Mouse (Mus musculus) embryonic facial prominence, embryonic 10.5 days (tissue): ENCODE measurements around the gene Zxdc. TPM values are rescaled to one million over a fixed set of nuclear protein-coding genes. Genes with fewer than 3 reads are reported as not detected.

Source experiments
- DNase-seq: peaks from one replicate; pipeline ENCODE4 v3.0.0-alpha.2; 2017; ENCODE audit warnings: low spot score
- H3K27ac ChIP-seq: fragments of 300-500 bp; sonication (generic); replicated peaks from 2 replicates; pipeline ENCODE4 v1.5.1; 2016; ENCODE audit warnings: mild to moderate bottlenecking
- H3K27me3 ChIP-seq: fragments of 300-500 bp; sonication (generic); replicated peaks from 2 replicates; pipeline ENCODE4 v1.6.1; 2016; ENCODE audit warnings: low read depth, mild to moderate bottlenecking; ENCODE audit not compliant: poor library complexity, severe bottlenecking
- H3K36me3 ChIP-seq: fragments of 300-500 bp; sonication (generic); replicated peaks from 2 replicates; pipeline ENCODE4 v1.6.1; 2016; ENCODE audit warnings: mild to moderate bottlenecking, moderate library complexity
- H3K4me1 ChIP-seq: fragments of 300-500 bp; sonication (generic); 2 replicates; pipeline ENCODE4 v1.6.1; 2016
- H3K4me3 ChIP-seq: fragments of 300-500 bp; sonication (generic); 2 replicates; pipeline ENCODE4 v1.5.1; 2016; ENCODE audit warnings: mild to moderate bottlenecking, moderate library complexity
- H3K9me3 ChIP-seq: fragments of 300-500 bp; sonication (generic); 2 replicates; pipeline ENCODE4 v1.6.1; 2016; ENCODE audit warnings: mild to moderate bottlenecking
- WGBS: fragments of 180-500 bp; shearing (Covaris S2); methylation state at CpG from one replicate; pipeline ENCODE4 v1.1.7; 2016; 5-methylcytosine and 5-hydroxymethylcytosine counted together
- polyA plus RNA-seq: library from polyadenylated mRNA; unstranded; fragments of >200 nt; fragmentation: Nextera tagmentation; extraction: Ambion mirVana; gene quantifications from 2 replicates; pipeline ENCODE4 v1.2.1, GENCODE M21; 2016

Gene Zxdc
- 6.0 and 7.2 TPM in 2 replicates for polyA plus RNA-seq

GRCm38 (mm10) chr6:90368976-90369724 is at the start of gene Zxdc:
Zxdc (plus strand) TSS chr6:90369492.
- Histone ChIP-seq H3K4me1 (peaks cover 25% of the 10 kb centered on the region), H3K36me3 (peaks cover 21% of the 10 kb centered on the region), H3K27me3 (no peaks in the 10 kb centered on the region), H3K27ac (peak within 1 kb of the TSS; percentile 86), H3K9me3 (no peaks in the 10 kb centered on the region), H3K4me3 (peak within 1 kb of the TSS; percentile 86)
- DNase-seq = peak; percentile 99
- 6% methylated on average over 41 of the region's 41 CpGs for WGBS

GRCm38 (mm10) chr6:90320429-90320828 is 48.9 kb upstream of the Zxdc start:
- Histone ChIP-seq H3K9me3 (no peaks in the 10 kb centered on the region), H3K4me1 (peaks cover 7% of the 10 kb centered on the region), H3K4me3 (no peak overlapping the region), H3K36me3 (no peaks in the 10 kb centered on the region), H3K27ac (no peak overlapping the region), H3K27me3 (peaks cover 15% of the 10 kb centered on the region)
- no peak for DNase-seq
- WGBS = 83% methylated on average over 5 of the region's 5 CpGs

- no peaks in the 10 kb centered on the region for H3K36me3 ChIP-seq
- peaks cover 27% of the 10 kb centered on the region for H3K27me3 ChIP-seq
- peaks cover 7% of the 10 kb centered on the region for H3K4me1 ChIP-seq
- DNase-seq = no peak
- H3K4me3 ChIP-seq = no peak overlapping the region
- no peaks in the 10 kb centered on the region for H3K9me3 ChIP-seq
- H3K27ac ChIP-seq = no peak overlapping the region
- WGBS = 48% methylated on average over 4 of the region's 4 CpGs
Observed at GRCm38 (mm10) chr6:90321811-90322210, 47.5 kb upstream of the Zxdc start.

GRCm38 (mm10) chr6:90324026-90324425 is 45.3 kb upstream of the Zxdc start:
- peaks cover 30% of the 10 kb centered on the region for H3K27me3 ChIP-seq
- H3K9me3 ChIP-seq = no peaks in the 10 kb centered on the region
- H3K4me3 ChIP-seq = no peak overlapping the region
- no peak overlapping the region for H3K27ac ChIP-seq
- WGBS = 84% methylated on average over 3 of the region's 3 CpGs
- no peak for DNase-seq
- H3K36me3 ChIP-seq = no peaks in the 10 kb centered on the region
- H3K4me1 ChIP-seq = peaks cover 7% of the 10 kb centered on the region

- Histone ChIP-seq H3K27ac (no peak overlapping the region), H3K4me1 (peaks cover 7% of the 10 kb centered on the region), H3K9me3 (no peaks in the 10 kb centered on the region), H3K27me3 (peaks cover 30% of the 10 kb centered on the region), H3K36me3 (no peaks in the 10 kb centered on the region), H3K4me3 (no peak overlapping the region)
- 66% methylated on average over 3 of the region's 3 CpGs for WGBS
- DNase-seq = no peak
Observed at GRCm38 (mm10) chr6:90324463-90324862, 44.8 kb upstream of the Zxdc start.

- Histone ChIP-seq H3K27ac (no peak within 1 kb of the TSS), H3K4me1 (peaks cover 7% of the 10 kb centered on the region), H3K36me3 (no peaks in the 10 kb centered on the region), H3K4me3 (peak within 1 kb of the TSS; percentile 51), H3K27me3 (peaks cover 30% of the 10 kb centered on the region), H3K9me3 (no peaks in the 10 kb centered on the region)
- DNase-seq = peak; percentile 30
- 7% methylated on average over 22 of the region's 22 CpGs for WGBS
Observed at GRCm38 (mm10) chr6:90324991-90325390, 44.3 kb upstream of the Zxdc start, which contains the start of gene Chst13. Chst13 (minus strand) TSS chr6:90325185.

GRCm38 (mm10) chr6:90327670-90328069 is 41.6 kb upstream of the Zxdc start:
- Histone ChIP-seq H3K4me3 (no peak overlapping the region), H3K27me3 (peaks cover 30% of the 10 kb centered on the region), H3K27ac (no peak overlapping the region), H3K36me3 (no peaks in the 10 kb centered on the region), H3K4me1 (peaks cover 7% of the 10 kb centered on the region), H3K9me3 (no peaks in the 10 kb centered on the region)
- DNase-seq = peak; percentile 16
- 26% methylated on average over 6 of the region's 6 CpGs for WGBS

- Histone ChIP-seq H3K27ac (no peak overlapping the region), H3K4me1 (peaks cover 4% of the 10 kb centered on the region), H3K27me3 (peaks cover 20% of the 10 kb centered on the region), H3K9me3 (no peaks in the 10 kb centered on the region), H3K36me3 (no peaks in the 10 kb centered on the region), H3K4me3 (no peak overlapping the region)
- no peak for DNase-seq
- 54% methylated on average over 1 of the region's 1 CpGs for WGBS
Observed at GRCm38 (mm10) chr6:90329953-90330352, 39.3 kb upstream of the Zxdc start.

GRCm38 (mm10) chr6:90332561-90333425 is 36.5 kb upstream of the Zxdc start, which contains the start of gene Uroc1:
Uroc1 (plus strand) TSS chr6:90333284.
- 84% methylated on average over 7 of the region's 7 CpGs for WGBS
- DNase-seq = no peak
- Histone ChIP-seq H3K9me3 (no peaks in the 10 kb centered on the region), H3K4me3 (no peak within 1 kb of the TSS), H3K27ac (no peak within 1 kb of the TSS), H3K27me3 (no peaks in the 10 kb centered on the region), H3K36me3 (no peaks in the 10 kb centered on the region), H3K4me1 (no peaks in the 10 kb centered on the region)

- H3K9me3 ChIP-seq = no peaks in the 10 kb centered on the region
- DNase-seq = no peak
- H3K27me3 ChIP-seq = no peaks in the 10 kb centered on the region
- H3K36me3 ChIP-seq = no peaks in the 10 kb centered on the region
- no peaks in the 10 kb centered on the region for H3K4me1 ChIP-seq
- WGBS = 85% methylated on average over 3 of the region's 3 CpGs
- H3K27ac ChIP-seq = no peak overlapping the region
- no peak overlapping the region for H3K4me3 ChIP-seq
Observed at GRCm38 (mm10) chr6:90334244-90334643, 35.0 kb upstream of the Zxdc start.

- H3K4me3 ChIP-seq = no peak overlapping the region
- H3K27ac ChIP-seq = no peak overlapping the region
- no peaks in the 10 kb centered on the region for H3K36me3 ChIP-seq
- no peaks in the 10 kb centered on the region for H3K4me1 ChIP-seq
- 75% methylated on average over 2 of the region's 2 CpGs for WGBS
- no peaks in the 10 kb centered on the region for H3K27me3 ChIP-seq
- H3K9me3 ChIP-seq = no peaks in the 10 kb centered on the region
- DNase-seq = no peak
Observed at GRCm38 (mm10) chr6:90342343-90342742, 26.9 kb upstream of the Zxdc start.

GRCm38 (mm10) chr6:90347183-90347582 is 22.1 kb upstream of the Zxdc start:
- DNase-seq = no peak
- H3K4me1 ChIP-seq = peaks cover 3% of the 10 kb centered on the region; the same call in 1 of the 2 replicates
- 83% methylated on average over 4 of the region's 4 CpGs for WGBS
- no peak overlapping the region for H3K4me3 ChIP-seq
- H3K36me3 ChIP-seq = no peaks in the 10 kb centered on the region
- no peaks in the 10 kb centered on the region for H3K27me3 ChIP-seq
- no peak overlapping the region for H3K27ac ChIP-seq
- no peaks in the 10 kb centered on the region for H3K9me3 ChIP-seq
